Mouse (Mus musculus) liver, embryonic 11.5 days (tissue): ENCODE measurements around the gene Eif1b. TPM values are rescaled to one million over a fixed set of nuclear protein-coding genes. Genes with fewer than 3 reads are reported as not detected.
A peak's percentile ranks its signal among the peaks of the same experiment; 100 is the strongest.
"Not testable (repeated sequence)": the region's sequence is repeated elsewhere in the genome, so short reads cannot be mapped to it uniquely, and the experiment has no call there.

ENCODE experiments used
- ATAC-seq: fragments of 200-750 bp; cut with Nextera tagmentation; replicated peaks from 2 replicates; pipeline ENCODE4 v1.8.0; 2017; ENCODE audit warnings: moderate number of reproducible peaks, mild to moderate bottlenecking, moderate TSS enrichment, moderate library complexity; ENCODE audit not compliant: low FRiP score
- DNase-seq: peaks from one replicate; pipeline ENCODE4 v3.0.0-alpha.2; 2017; ENCODE audit warnings: low spot score
- H3K27ac ChIP-seq: fragments of 300-500 bp; sonication (generic); 2 replicates; pipeline ENCODE4 v1.5.1; 2014; ENCODE audit warnings: mild to moderate bottlenecking, low read depth, low read length, control low read depth
- H3K27me3 ChIP-seq: fragments of 300-500 bp; sonication (generic); replicated peaks from 2 replicates; pipeline ENCODE4 v1.6.1; 2014; ENCODE audit warnings: low read length, mixed read lengths; ENCODE audit not compliant: control insufficient read depth, insufficient read depth
- H3K36me3 ChIP-seq: fragments of 300-500 bp; sonication (generic); 2 replicates; pipeline ENCODE4 v1.6.1; 2014; ENCODE audit warnings: mild to moderate bottlenecking, low read length, moderate library complexity, mixed read lengths; ENCODE audit not compliant: control insufficient read depth, insufficient read depth
- H3K4me1 ChIP-seq: fragments of 300-500 bp; sonication (generic); replicated peaks from 2 replicates; pipeline ENCODE4 v1.6.1; 2014; ENCODE audit warnings: low read length, mixed read lengths; ENCODE audit not compliant: control insufficient read depth, insufficient read depth
- H3K4me2 ChIP-seq: fragments of 300-500 bp; sonication (generic); 2 replicates; pipeline ENCODE4 v1.6.1; 2014; ENCODE audit warnings: mild to moderate bottlenecking, control low read depth, moderate library complexity
- H3K4me3 ChIP-seq: fragments of 300-500 bp; sonication (generic); 2 replicates; pipeline ENCODE4 v1.5.1; 2014; ENCODE audit warnings: low read depth, low read length, control low read depth
- H3K9ac ChIP-seq: fragments of 300-500 bp; sonication (generic); 2 replicates; pipeline ENCODE4 v1.6.1; 2014; ENCODE audit warnings: low read depth, low read length, control low read depth
- H3K9me3 ChIP-seq: fragments of 300-500 bp; sonication (generic); 2 replicates; pipeline ENCODE4 v1.6.1; 2016; ENCODE audit warnings: low read length, inconsistent platforms, mixed read lengths; ENCODE audit not compliant: control insufficient read depth
- WGBS: fragments of 180-500 bp; shearing (Covaris S2); extraction: QIAGEN DNeasy Blood & Tissue Kit; methylation state at CpG from one replicate; pipeline ENCODE4 v1.1.7; 2014; 5-methylcytosine and 5-hydroxymethylcytosine counted together
- polyA plus RNA-seq: library from polyadenylated mRNA; unstranded; fragments of >200 nt; fragmentation: Nextera tagmentation; extraction: Ambion mirVana; gene quantifications from 2 replicates; pipeline ENCODE4 v1.2.1, GENCODE M21; 2014

Gene Eif1b
- polyA plus RNA-seq, 1 experiment from 2014 or later, result 171 TPM

- Histone ChIP-seq H3K9ac (no peak overlapping the region), H3K27me3 (no peaks in the 10 kb centered on the region), H3K9me3 (no peaks in the 10 kb centered on the region), H3K4me3 (no peak overlapping the region), H3K4me2 (no peak overlapping the region), H3K4me1 (no peaks in the 10 kb centered on the region), H3K36me3 (no peaks in the 10 kb centered on the region), H3K27ac (no peak overlapping the region)
- no peak for ATAC-seq
- WGBS, result 82% methylated on average over 5 of the region's 5 CpGs
- no peak for DNase-seq
These were observed 38.4 kb downstream of the Eif1b start for GRCm38 (mm10) chr9:120530471-120530870.

GRCm38 (mm10) chr9:120532062-120532461, 40.0 kb downstream of the Eif1b start:
- H3K27me3 ChIP-seq, result no peaks in the 10 kb centered on the region
- no peak for DNase-seq
- H3K9ac ChIP-seq, result no peak overlapping the region
- no peak for ATAC-seq
- no peaks in the 10 kb centered on the region for H3K36me3 ChIP-seq
- WGBS, result 80% methylated on average over 6 of the region's 6 CpGs
- H3K27ac ChIP-seq, result no peak overlapping the region
- no peaks in the 10 kb centered on the region for H3K9me3 ChIP-seq
- H3K4me3 ChIP-seq, result no peak overlapping the region
- no peaks in the 10 kb centered on the region for H3K4me1 ChIP-seq
- no peak overlapping the region for H3K4me2 ChIP-seq

- no peak for ATAC-seq
- Histone ChIP-seq H3K27me3 (no peaks in the 10 kb centered on the region), H3K4me1 (no peaks in the 10 kb centered on the region)
These were observed 40.7 kb downstream of the Eif1b start for GRCm38 (mm10) chr9:120532691-120533090.

GRCm38 (mm10) chr9:120533446-120533950, 41.5 kb downstream of the Eif1b start:
- ATAC-seq, H3K9me3 ChIP-seq, H3K36me3 ChIP-seq, DNase-seq, H3K4me1 ChIP-seq, H3K27ac ChIP-seq, H3K9ac ChIP-seq, H3K4me2 ChIP-seq, H3K27me3 ChIP-seq, H3K4me3 ChIP-seq: not testable (repeated sequence)
- 91% methylated on average over 8 of the region's 8 CpGs for WGBS

More at GRCm38 (mm10) chr9:120532691-120533090, 40.7 kb downstream of the Eif1b start:
- DNase-seq, result no peak
- H3K36me3 ChIP-seq, result no peaks in the 10 kb centered on the region
- no peak overlapping the region for H3K4me2 ChIP-seq
- H3K9ac ChIP-seq, result no peak overlapping the region
- H3K27ac ChIP-seq, result no peak overlapping the region
- no peaks in the 10 kb centered on the region for H3K9me3 ChIP-seq
- 88% methylated on average over 6 of the region's 6 CpGs for WGBS
- H3K4me3 ChIP-seq, result no peak overlapping the region

- H3K9ac ChIP-seq, result peak within 1 kb of the TSS; percentile 28
- DNase-seq (peak; percentile 43), ATAC-seq (0 out of 2 replicates have a peak, but pooled peaks have one; percentile 41)
- 3% methylated on average over 30 of the region's 31 CpGs for WGBS
- peak within 1 kb of the TSS; percentile 47 for H3K4me3 ChIP-seq
- H3K36me3 ChIP-seq, result no peaks in the 10 kb centered on the region
- peaks cover 5% of the 10 kb centered on the region; the same call in 1 of the 2 replicates for H3K4me1 ChIP-seq
- H3K27me3 ChIP-seq, result peaks cover 30% of the 10 kb centered on the region
- no peaks in the 10 kb centered on the region for H3K9me3 ChIP-seq
- no peak within 1 kb of the TSS for H3K27ac ChIP-seq
- peak within 1 kb of the TSS; percentile 74 for H3K4me2 ChIP-seq
These were observed 47.7 kb downstream of the Eif1b start, which contains the start of gene Entpd3 for GRCm38 (mm10) chr9:120539662-120540251. Entpd3 (plus strand) TSS chr9:120539818.

- Histone ChIP-seq H3K36me3 (no peaks in the 10 kb centered on the region), H3K4me2 (no peak overlapping the region), H3K27ac (no peak overlapping the region), H3K4me3 (no peak overlapping the region), H3K9ac (no peak overlapping the region), H3K27me3 (peaks cover 30% of the 10 kb centered on the region), H3K9me3 (no peaks in the 10 kb centered on the region), H3K4me1 (peaks cover 5% of the 10 kb centered on the region; the same call in 1 of the 2 replicates)
- DNase-seq (no peak), ATAC-seq (no peak)
- 57% methylated on average over 1 of the region's 2 CpGs for WGBS
These were observed 49.4 kb downstream of the Eif1b start for GRCm38 (mm10) chr9:120541411-120541810.

- Histone ChIP-seq H3K9ac (no peak overlapping the region), H3K27me3 (peaks cover 30% of the 10 kb centered on the region), H3K4me2 (no peak overlapping the region), H3K4me1 (peaks cover 5% of the 10 kb centered on the region; the same call in 1 of the 2 replicates), H3K36me3 (no peaks in the 10 kb centered on the region), H3K27ac (no peak overlapping the region), H3K9me3 (no peaks in the 10 kb centered on the region), H3K4me3 (no peak overlapping the region)
- no peak for ATAC-seq
- 20% methylated on average over 6 of the region's 6 CpGs for WGBS
- DNase-seq, result no peak
These were observed 50.2 kb downstream of the Eif1b start for GRCm38 (mm10) chr9:120542241-120542640.
